Mouse (Mus musculus) stomach, postnatal 0 days (tissue): ENCODE measurements around the gene Mapkapk3.

ENCODE experiments used
- CTCF ChIP-seq: IDR thresholded peaks from 2 replicates; pipeline ENCODE4 v1.5.1; 2016; ENCODE audit warnings: antibody characterized with exemption, low read depth, mild to moderate bottlenecking, moderate library complexity
- EP300 ChIP-seq: optimal IDR thresholded peaks from 2 replicates; pipeline ENCODE3; 2016; ENCODE audit warnings: antibody characterized with exemption

GRCm38 (mm10) chr9:107271177-107271938, 18.3 kb downstream of the Mapkapk3 start:
- no peak for TF ChIP-seq CTCF
- TF ChIP-seq EP300, result no peak
